Mouse (Mus musculus): ENCODE data around the gene Ddx47.

The Ddx47 gene

DNA sequence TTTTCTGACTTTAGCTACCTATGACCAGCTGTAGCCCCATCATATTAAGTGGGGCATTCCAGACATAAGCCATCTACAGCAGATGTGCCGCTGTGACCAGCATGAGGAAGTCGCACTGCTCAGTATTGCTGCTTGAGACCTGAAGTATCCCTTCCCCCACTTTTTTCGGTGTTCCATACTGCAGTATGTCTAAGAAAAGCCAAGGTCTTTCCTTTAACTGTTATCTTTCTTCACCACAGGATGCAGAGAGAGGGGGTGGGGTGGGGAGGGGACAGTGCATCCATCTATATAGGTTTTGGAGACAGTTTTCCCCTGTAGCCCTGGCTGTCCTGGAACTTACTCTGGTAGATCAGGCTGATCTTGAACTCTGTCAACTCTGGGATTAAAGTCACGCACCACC is 5.0 kb upstream of the Ddx47 start:
- no peak for DNase-seq (ENCODE audit: low read depth, low spot score)

GRCm38 (mm10) chr6:135011734-135012116 is 313 bp downstream of the Ddx47 start:
- no peak for DNase-seq (ENCODE audit: low read depth, low spot score)

DNA sequence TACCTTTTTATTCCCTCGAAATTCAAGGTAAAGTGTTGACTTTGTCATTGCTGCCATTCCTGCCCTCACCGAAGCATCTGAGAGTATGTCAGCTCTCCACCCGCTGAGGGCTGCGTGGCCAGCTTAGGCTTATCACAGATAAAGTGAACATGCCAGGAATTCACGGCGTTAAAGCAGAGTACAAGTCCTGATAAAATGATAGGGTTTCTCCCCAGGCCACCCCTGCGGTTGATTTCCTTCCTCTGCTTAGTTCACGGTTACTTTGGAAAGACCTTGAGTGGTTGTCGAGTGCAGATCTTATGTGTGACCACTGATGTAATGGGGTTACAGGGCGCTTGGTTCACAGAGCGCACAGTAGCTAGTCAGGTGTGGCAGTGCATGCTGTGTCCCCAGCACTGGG is 5.8 kb downstream of the Ddx47 start:
- no peak for DNase-seq (ENCODE audit: low read depth, low spot score)

- DNase-seq (ENCODE audit: low read depth, low spot score): no peak
Measured at GRCm38 (mm10) chr6:135019564-135019963, 8.2 kb downstream of the Ddx47 start.

DNA sequence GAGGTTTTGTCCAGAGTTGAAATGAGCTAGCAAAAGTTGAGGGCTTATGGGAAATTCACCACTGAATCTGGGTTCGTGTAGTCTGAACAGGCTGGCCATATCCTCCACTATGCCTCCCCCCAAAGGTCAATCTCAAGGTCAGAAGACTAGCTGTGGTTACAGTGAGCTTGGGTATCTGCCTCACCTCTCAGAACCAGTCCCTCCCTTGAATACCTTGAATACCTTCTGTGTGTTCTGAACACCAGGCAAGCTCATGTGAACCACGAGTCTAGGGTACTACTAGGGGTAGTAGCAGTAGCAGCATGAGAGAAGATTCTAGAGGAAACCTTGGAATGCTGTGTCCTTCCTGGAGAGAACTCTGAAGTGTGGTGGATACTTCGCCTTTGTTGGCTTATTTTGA is 10.2 kb downstream of the Ddx47 start:
- no peak for DNase-seq (ENCODE audit: low read depth, low spot score)

DNA sequence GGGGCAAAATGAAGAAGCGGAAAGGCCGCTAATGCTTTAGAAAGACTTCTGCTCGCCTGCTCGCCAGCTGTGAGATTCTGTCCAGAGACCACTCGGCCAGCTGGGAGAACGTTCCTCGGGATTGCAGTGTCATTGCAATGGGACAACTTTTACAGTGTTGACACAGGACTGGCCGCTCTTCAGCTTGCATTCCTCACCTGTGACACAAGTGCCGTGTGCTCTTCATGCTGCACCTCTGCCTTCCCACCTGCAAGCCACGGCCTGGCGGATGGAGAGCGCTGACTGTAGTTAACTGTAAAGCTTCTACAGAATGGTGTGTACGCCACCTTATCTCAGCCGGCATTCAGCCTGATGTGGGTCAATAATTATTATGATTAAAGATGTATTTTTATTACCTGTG is 12.0 kb downstream of the Ddx47 start:
- no peak for DNase-seq (ENCODE audit: low read depth, low spot score)

DNA sequence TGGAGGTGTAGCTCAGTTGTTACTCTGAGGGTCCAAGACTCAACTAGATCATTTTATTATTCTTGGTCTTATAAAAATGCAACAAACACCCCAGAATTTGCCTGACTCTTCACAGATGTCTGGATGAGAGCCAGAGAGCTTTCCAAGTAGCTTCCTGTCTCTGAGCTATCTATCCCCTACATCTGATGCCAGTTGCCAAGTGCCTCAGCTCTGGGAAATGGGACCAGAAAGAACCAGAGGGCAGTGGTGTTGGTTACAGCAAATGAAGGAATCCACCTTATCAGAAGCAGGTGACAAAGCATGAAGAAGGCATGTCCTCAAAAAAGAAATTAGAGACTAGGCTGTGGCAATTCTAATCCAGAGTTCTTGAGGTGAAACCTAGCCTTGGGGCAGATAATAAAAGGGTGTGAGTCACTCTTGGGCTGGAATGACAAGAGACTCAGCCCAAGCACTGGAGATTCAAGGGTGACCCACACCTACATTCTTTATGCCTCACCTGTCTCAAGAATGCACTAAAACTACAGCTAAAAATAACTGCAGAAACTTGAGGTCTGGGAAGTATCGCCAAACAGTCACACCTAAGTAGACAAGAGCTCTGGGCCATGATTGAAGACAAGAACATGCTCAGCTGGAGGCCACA is 13.5 kb downstream of the Ddx47 start:
- no peak for DNase-seq (ENCODE audit: low read depth, low spot score)

GRCm38 (mm10) chr6:135026232-135026631 is 14.8 kb downstream of the Ddx47 start:
- DNase-seq (ENCODE audit: low read depth, low spot score): peak; percentile 45

GRCm38 (mm10) chr6:135026755-135027154 is 15.3 kb downstream of the Ddx47 start:
- DNase-seq (ENCODE audit: low read depth, low spot score): no peak

- DNase-seq (ENCODE audit: low read depth, low spot score): no peak
Measured at GRCm38 (mm10) chr6:135029246-135029645, 17.8 kb downstream of the Ddx47 start.

DNA sequence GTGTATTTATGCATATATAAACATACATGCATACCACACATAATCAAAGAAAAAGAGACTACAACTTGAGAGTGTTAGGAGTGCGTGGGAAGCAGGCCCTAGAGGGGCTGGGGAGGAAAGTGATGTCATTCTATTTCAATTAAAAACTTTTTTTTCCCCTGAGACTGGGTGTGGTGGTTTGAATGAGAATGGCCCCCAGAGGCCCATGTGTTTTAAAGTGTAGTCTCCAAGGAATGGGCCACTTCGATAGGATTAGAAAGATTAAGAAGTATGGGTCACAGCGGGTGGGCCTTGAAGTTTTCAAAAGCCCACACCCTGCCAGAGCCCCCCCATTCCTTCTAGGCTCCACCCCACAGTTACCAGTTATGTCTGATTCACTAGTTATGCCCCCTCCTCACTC is 27.3 kb downstream of the Ddx47 start:
- DNase-seq (ENCODE audit: low read depth, low spot score): no peak

DNA sequence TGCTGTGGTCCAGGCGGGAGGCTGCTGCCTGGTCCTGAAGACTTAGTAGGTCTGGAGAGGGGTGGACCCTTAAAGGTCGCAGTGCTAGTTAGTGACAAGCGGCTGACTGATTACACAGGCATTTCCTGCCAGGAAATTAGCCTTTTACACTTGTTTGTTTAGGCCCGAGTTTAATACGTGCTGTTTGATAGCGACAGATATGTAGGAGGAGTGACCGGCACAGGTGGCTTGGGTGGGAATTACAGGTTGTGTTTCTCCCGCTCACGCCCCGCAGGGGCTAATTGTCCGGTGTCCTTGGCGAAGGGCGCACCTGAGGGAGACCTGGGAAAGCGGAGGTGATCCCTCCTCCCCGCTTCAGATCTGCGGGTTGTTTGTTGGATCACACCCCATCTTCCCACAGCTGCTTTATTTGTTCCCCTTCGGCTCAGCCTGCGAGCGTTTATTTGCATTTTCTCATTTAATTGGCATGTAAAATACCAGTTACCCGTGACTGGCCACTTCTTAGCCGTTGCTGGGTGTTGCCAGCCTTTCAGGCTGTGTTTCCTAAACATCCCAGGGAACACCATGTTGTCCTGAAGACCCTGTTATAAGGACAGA is 29.0 kb downstream of the Ddx47 start:
- no peak for DNase-seq (ENCODE audit: low read depth, low spot score)

- no peak for DNase-seq (ENCODE audit: low read depth, low spot score)
Measured at GRCm38 (mm10) chr6:135041930-135042329, 30.5 kb downstream of the Ddx47 start.

DNA sequence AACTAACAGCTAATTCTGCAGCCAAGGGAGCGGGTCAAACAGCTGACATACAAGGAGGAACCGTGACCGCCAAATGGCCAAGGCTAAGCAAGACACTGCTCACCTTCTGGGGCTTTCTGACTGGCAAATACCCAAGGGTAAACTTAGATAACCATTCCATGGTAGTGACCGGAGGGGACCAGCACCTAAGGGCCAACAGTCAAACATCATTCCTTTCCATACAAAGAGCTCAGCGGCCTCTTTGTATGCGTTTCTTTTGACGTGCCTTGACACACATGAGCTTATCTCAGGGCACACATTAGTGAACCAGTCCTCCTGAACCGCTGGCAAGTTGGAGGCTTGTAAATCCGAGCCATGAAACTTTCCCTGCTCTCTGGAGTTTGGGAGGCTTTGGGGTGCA is 35.9 kb downstream of the Ddx47 start:
- DNase-seq (ENCODE audit: low read depth, low spot score): no peak

- DNase-seq (ENCODE audit: low read depth, low spot score): no peak
Measured at GRCm38 (mm10) chr6:135048509-135048908, 37.1 kb downstream of the Ddx47 start.

- DNase-seq (ENCODE audit: low read depth, low spot score): no peak
Measured at GRCm38 (mm10) chr6:135048956-135049355, 37.5 kb downstream of the Ddx47 start.

DNA sequence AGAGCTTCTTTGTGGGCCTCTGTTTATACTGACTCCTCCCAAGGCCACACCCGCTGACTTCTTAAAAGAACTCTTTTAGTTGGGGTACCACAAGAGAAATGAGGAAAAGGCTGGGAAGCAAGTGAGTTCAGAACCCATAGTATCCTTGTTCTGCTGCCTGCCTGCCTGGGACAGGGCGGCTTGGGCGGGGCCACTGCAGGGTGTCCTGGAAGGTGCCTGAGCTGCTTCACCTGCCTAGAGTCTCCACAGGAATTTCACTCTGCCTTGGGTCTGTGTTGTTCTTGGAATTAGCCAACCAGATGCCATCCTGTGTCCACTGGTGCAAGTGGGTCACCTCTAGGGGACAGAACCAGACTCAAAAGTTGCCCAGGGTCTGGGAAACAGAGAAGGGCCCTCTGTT is 42.4 kb downstream of the Ddx47 start:
- no peak for DNase-seq (ENCODE audit: low read depth, low spot score)

- DNase-seq (ENCODE audit: low read depth, low spot score): no peak
Measured at GRCm38 (mm10) chr6:135055882-135056281, 44.5 kb downstream of the Ddx47 start.

- no peak for DNase-seq (ENCODE audit: low read depth, low spot score)
Measured at GRCm38 (mm10) chr6:135060728-135061127, 49.3 kb downstream of the Ddx47 start.

GRCm38 (mm10) chr6:135064621-135065020 is 53.2 kb downstream of the Ddx47 start:
- no peak for DNase-seq (ENCODE audit: low read depth, low spot score)

DNA sequence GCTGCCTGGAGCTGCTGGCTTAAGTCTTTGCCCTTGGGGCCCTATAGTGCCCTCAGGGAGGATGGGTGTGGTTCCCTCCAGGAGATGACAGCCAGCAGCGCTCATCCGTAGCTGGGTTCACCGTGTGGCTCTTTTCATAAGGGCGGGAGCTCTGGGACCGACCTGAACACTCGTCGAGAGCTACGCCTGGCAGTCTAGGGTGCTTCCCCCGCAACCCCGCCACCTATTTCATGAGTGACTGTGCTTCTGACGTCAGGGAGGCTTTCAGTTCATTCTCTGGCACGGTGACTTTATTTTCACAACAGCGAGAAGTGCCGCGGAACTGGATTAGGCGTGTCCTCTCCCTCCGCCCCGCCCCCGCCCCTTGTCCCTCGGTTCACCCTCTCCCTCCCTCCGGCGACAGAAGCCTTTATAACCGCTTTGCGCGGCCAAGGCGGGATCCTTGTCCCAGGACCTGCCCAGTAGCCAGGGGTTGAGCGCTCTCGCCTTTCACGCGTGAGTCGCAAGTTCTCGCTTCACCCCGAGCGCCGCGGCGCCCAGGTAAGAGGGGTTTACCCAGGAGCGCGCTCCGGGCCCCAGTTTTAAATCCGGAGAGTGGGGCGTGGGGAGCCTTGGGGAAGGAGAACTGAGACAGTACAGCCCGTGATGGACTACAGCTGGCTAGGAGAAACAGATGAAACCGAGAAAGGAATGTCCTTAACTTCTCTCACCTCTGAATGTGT is 54.0 kb downstream of the Ddx47 start, which contains the start of gene Gprc5a:
Gene Gprc5a (plus strand): TSS at position 416 of the 722 bp plus-strand sequence.
- no peak for DNase-seq (ENCODE audit: low read depth, low spot score)

DNA sequence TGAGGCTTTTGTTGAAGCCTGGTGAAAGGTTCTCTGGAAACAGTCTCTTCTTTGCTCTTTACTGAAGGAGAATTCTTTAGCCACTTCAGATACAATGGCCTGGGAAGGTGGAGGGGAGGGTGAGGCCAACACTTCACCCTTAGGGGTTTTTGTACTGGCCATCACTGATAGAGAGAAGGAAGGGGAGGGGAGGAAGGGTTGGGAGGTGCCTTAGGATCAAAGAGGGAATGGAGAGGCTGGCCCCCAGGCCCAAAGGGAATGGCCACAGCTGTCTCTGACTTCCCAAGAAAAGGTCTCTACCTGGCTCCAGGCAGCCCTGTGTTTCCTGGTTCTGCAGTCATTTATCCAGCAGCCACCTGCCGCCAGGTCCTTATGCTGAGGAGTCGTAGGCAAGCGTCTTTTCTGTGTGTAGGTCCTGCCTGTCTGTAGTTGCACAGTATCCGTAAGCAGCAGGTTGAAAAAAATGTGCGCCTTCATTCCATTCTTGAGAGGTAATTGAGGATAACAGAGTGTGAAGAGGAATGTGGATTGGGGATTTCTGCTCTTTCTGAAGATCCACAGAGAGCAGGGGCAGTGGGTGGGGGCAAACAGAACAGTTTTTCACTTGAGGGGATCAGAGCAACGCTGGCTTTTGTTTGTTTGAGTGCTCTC is 55.5 kb downstream of the Ddx47 start:
- no peak for DNase-seq (ENCODE audit: low read depth, low spot score)

DNA sequence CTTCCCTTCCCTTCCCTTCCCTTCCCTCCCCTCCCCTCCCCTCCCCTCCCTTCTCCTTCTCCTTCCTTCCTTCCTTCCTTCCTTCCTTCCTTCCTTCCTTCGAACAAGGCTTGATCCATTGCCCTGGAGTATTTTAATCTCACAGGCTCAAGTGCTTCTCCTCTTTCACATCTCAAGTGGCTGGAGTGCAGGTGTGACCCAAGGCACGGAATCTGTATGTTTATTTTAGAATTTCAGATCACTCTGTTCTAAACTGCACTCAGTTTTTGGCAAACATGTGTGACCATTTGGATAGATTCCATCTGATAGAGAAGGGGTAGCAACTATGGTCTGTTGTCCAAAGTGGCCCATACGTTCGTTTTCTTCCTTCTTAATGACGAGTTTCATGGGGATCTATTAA is 56.8 kb downstream of the Ddx47 start:
- no peak for DNase-seq (ENCODE audit: low read depth, low spot score)

Measured in telencephalon, adult 2 months (tissue).